Mouse (Mus musculus) G1E (cell line): ENCODE data around the gene Atf6. TPM values are rescaled to one million over a fixed set of nuclear protein-coding genes. Genes with fewer than 3 reads are reported as not detected.

ENCODE experiments used
- ATAC-seq: 2 replicates; pipeline ENCODE4 v1.8.0; 2016; ENCODE audit warnings: mild to moderate bottlenecking; ENCODE audit not compliant: insufficient number of reproducible peaks, poor library complexity, low FRiP score, severe bottlenecking; ENCODE audit errors: extremely low read depth
- DNase-seq: peaks from one replicate; pipeline ENCODE4 v3.0.0; 2012; ENCODE audit warnings: low spot score
- H3K27me3 ChIP-seq: 2 replicates; pipeline ENCODE4 v1.6.1; 2012; ENCODE audit warnings: mild to moderate bottlenecking, low read length, inconsistent platforms; ENCODE audit not compliant: insufficient read depth
- H3K36me3 ChIP-seq: replicated peaks from 2 replicates; pipeline ENCODE3; 2012; ENCODE audit warnings: mild to moderate bottlenecking, inconsistent platforms
- H3K4me1 ChIP-seq: 2 replicates; pipeline ENCODE4 v1.6.1; 2012; ENCODE audit warnings: low read depth, low read length, inconsistent platforms, mixed read lengths; ENCODE audit not compliant: insufficient read depth
- H3K4me3 ChIP-seq: 2 replicates; pipeline ENCODE4 v1.5.1; 2012; ENCODE audit warnings: low read depth, mild to moderate bottlenecking, inconsistent platforms, low read length, moderate library complexity, mixed read lengths
- H3K9me3 ChIP-seq: replicated peaks from 2 replicates; pipeline ENCODE4 v1.6.1; 2012; ENCODE audit warnings: inconsistent platforms
- CTCF ChIP-seq: IDR thresholded peaks from 2 replicates; pipeline ENCODE4 v1.5.1; 2012; ENCODE audit warnings: low read depth, low read length, inconsistent platforms, mixed read lengths
- GATA1 ChIP-seq: IDR thresholded peaks from 2 replicates; pipeline ENCODE4 v1.6.1; 2012; ENCODE audit warnings: borderline replicate concordance, low read length, inconsistent platforms, mixed read lengths
- GATA2 ChIP-seq: IDR thresholded peaks from 2 replicates; pipeline ENCODE4 v1.6.1; 2012; ENCODE audit warnings: low read depth, low read length, inconsistent platforms, borderline replicate concordance
- POLR2AphosphoS5 ChIP-seq: IDR thresholded peaks from 2 replicates; pipeline ENCODE4 v1.6.1; 2012; ENCODE audit warnings: low read depth, low read length, inconsistent platforms; ENCODE audit not compliant: insufficient replicate concordance
- TAL1 ChIP-seq: conservative IDR thresholded peaks from 2 replicates; pipeline ENCODE4 v1.6.1; 2012; ENCODE audit warnings: low read depth, low read length, inconsistent platforms, mixed read lengths
- polyA plus RNA-seq: library from polyadenylated mRNA; stranded (reverse); fragments of >175 nt; gene quantifications from 2 replicates; pipeline ENCODE4 v1.2.3, GENCODE M21; 2012
- total RNA-seq, 2 experiments: library from RNA; stranded (forward) in 1 of 2; stranded (reverse) in 1 of 2; fragments of 200-1000 nt in 1 of 2; fragments of >200 nt in 1 of 2; fragmentation: Nextera tagmentation in 1 of 2; gene quantifications; 2 replicates each; pipeline ENCODE4 v1.2.3; 2014 to 2017

Atf6 gene
- total and polyA plus RNA-seq, 3 experiments, result 2.1 to 44.6 (median 22.7) TPM

- DNase-seq (no peak), ATAC-seq (no peak)
- TF ChIP-seq TAL1 (no peak), CTCF (no peak), GATA2 (no peak), GATA1 (no peak), POLR2AphosphoS5 (no peak)
- Histone ChIP-seq H3K36me3 (peaks cover 77% of the 10 kb centered on the region), H3K27me3 (no peaks in the 10 kb centered on the region), H3K4me3 (no peak overlapping the region), H3K4me1 (peaks cover 8% of the 10 kb centered on the region), H3K9me3 (no peaks in the 10 kb centered on the region)
Observed at GRCm38 (mm10) chr1:170791542-170791941, 76.0 kb downstream of the Atf6 start.

DNA sequence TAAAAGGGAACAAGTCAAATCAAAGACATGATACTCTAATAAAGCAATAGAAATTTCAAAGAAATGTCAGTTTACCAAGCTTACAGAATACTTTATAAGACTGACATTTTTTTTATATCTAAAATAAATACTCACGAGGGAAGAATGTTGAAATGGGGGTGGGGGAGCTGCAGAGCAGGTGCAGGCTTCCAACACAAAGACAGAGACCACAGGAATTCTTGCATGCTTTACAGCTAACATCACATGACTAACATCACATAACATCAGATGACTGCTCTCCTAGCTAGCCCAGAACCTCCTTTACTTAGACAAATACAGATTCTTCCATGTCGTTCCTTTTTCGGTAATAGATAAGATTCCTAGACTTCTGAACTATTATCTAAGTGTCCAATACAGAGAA is 76.6 kb downstream of the Atf6 start:
- no peak for ATAC-seq
- Histone ChIP-seq H3K9me3 (no peaks in the 10 kb centered on the region), H3K4me3 (no peak overlapping the region), H3K27me3 (no peaks in the 10 kb centered on the region), H3K36me3 (peaks cover 80% of the 10 kb centered on the region), H3K4me1 (peaks cover 6% of the 10 kb centered on the region)
- no peak for DNase-seq
- no peak for TF ChIP-seq CTCF
- no peak for TF ChIP-seq GATA2
- TF ChIP-seq GATA1, result no peak
- no peak for TF ChIP-seq TAL1
- TF ChIP-seq POLR2AphosphoS5, result no peak

GRCm38 (mm10) chr1:170787643-170788042 is 79.9 kb downstream of the Atf6 start:
- H3K4me1 ChIP-seq, result no peaks in the 10 kb centered on the region
- DNase-seq (no peak), ATAC-seq (no peak)
- H3K9me3 ChIP-seq, result no peaks in the 10 kb centered on the region
- no peaks in the 10 kb centered on the region for H3K27me3 ChIP-seq
- peaks cover 74% of the 10 kb centered on the region for H3K36me3 ChIP-seq
- H3K4me3 ChIP-seq, result no peak overlapping the region
- TF ChIP-seq GATA2 (no peak), GATA1 (no peak), POLR2AphosphoS5 (no peak), CTCF (no peak), TAL1 (no peak)

GRCm38 (mm10) chr1:170786570-170787341 is 80.8 kb downstream of the Atf6 start:
- Histone ChIP-seq H3K36me3 (peaks cover 74% of the 10 kb centered on the region), H3K4me1 (no peaks in the 10 kb centered on the region), H3K4me3 (no peak overlapping the region), H3K9me3 (no peaks in the 10 kb centered on the region), H3K27me3 (no peaks in the 10 kb centered on the region)
- no peak for DNase-seq
- TF ChIP-seq GATA2 (no peak), GATA1 (no peak), CTCF (no peak)
- no peak for ATAC-seq

DNA sequence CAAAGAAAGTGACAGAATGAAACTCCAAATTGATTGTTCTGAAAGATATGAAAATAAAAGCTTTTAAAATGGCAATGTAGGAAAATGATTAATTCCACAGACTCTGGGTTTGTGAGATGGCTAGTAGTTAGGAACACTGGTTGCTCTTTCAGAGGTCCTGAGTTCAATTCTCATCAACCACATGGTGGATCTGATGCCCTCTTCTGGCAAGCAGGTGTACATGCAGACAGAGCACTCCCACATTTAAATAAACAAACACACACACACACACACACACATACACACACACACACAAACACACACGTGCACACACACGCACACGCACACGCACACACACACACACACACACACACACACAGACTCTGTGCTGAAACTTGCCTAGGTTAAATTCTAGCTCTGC is 89.9 kb downstream of the Atf6 start:
- no peak for ATAC-seq
- Histone ChIP-seq H3K4me1 (no peaks in the 10 kb centered on the region), H3K4me3 (no peak overlapping the region), H3K9me3 (no peaks in the 10 kb centered on the region), H3K27me3 (no peaks in the 10 kb centered on the region), H3K36me3 (peaks cover 70% of the 10 kb centered on the region)
- no peak for DNase-seq
- TF ChIP-seq GATA1 (no peak), TAL1 (no peak), POLR2AphosphoS5 (no peak), CTCF (no peak), GATA2 (no peak)

GRCm38 (mm10) chr1:170774431-170774830 is 93.1 kb downstream of the Atf6 start:
- Histone ChIP-seq H3K4me1 (no peaks in the 10 kb centered on the region), H3K4me3 (no peak overlapping the region), H3K27me3 (no peaks in the 10 kb centered on the region), H3K36me3 (peaks cover 64% of the 10 kb centered on the region), H3K9me3 (no peaks in the 10 kb centered on the region)
- no peak for DNase-seq
- TF ChIP-seq GATA2 (no peak), GATA1 (no peak), TAL1 (no peak), CTCF (no peak), POLR2AphosphoS5 (no peak)
- ATAC-seq, result no peak
